Mouse (Mus musculus): Measurements from ENCODE around the gene Tbc1d22a.

- TF ChIP-seq POLR2A (IDR thresholded peaks at IDR 0.05; ENCODE audit: insufficient read length, low read depth) (no peak), POLR2AphosphoS2 (IDR thresholded peaks at IDR 0.05; ENCODE audit: insufficient read length, low read depth) (no peak), TCF12 (IDR thresholded peaks at IDR 0.05; ENCODE audit: insufficient read depth, poor library complexity, severe bottlenecking) (no peak), USF1 (IDR thresholded peaks at IDR 0.05; ENCODE audit: low read depth) (no peak), TCF3 (IDR thresholded peaks at IDR 0.05; ENCODE audit: insufficient read length, low read depth) (no peak), E2F4 (IDR thresholded peaks at IDR 0.05; ENCODE audit: insufficient read depth) (no peak), MAX (IDR thresholded peaks at IDR 0.05; ENCODE audit: low read depth) (no peak), MYOG (IDR thresholded peaks at IDR 0.05; ENCODE audit: control insufficient read depth in 1 of 3, insufficient read depth in 1 of 3, insufficient read length in 2 of 3, low read depth in 2 of 3) (peak in 1 of 3 experiments; percentile 14), MYOD1 (IDR thresholded peaks at IDR 0.05; ENCODE audit: control insufficient read depth in 1 of 3, insufficient read length in 2 of 3, low read depth in 2 of 3) (no peak), CEBPB (IDR thresholded peaks at IDR 0.05; ENCODE audit: insufficient read depth, poor library complexity, severe bottlenecking) (no peak), SRF (IDR thresholded peaks at IDR 0.05; ENCODE audit: control insufficient read depth, insufficient read length, low read depth) (no peak)
These were observed 40.9 kb upstream of the Tbc1d22a start for GRCm38 (mm10) chr15:86173136-86173985.
